Mouse (Mus musculus): ENCODE results near the gene Zfp276. TPM values are rescaled to one million over a fixed set of nuclear protein-coding genes. Genes with fewer than 3 reads are reported as not detected.

Gene Zfp276
- polyA plus RNA-seq, 1 experiment from 2014 or later, result 19.0 TPM

- Histone ChIP-seq H3K9ac (ENCODE audit: low read length) (no peak overlapping the region), H3K4me1 (ENCODE audit: control insufficient read depth, insufficient read depth, low read length) (no peaks in the 10 kb centered on the region), H3K27ac (ENCODE audit: low read depth, low read length) (no peak overlapping the region), H3K27me3 (ENCODE audit: control insufficient read depth, insufficient read depth, low read length) (no peaks in the 10 kb centered on the region), H3K4me2 (no peak overlapping the region), H3K36me3 (ENCODE audit: control insufficient read depth, insufficient read depth, low read length) (peaks cover 5% of the 10 kb centered on the region), H3K9me3 (ENCODE audit: control insufficient read depth, low read length) (no peaks in the 10 kb centered on the region), H3K4me3 (ENCODE audit: low read depth, low read length) (no peak overlapping the region)
- DNase-seq (ENCODE audit: low spot score, missing footprints) (peak; percentile 72), ATAC-seq (ENCODE audit: low FRiP score) (no peak)
- 90% methylated on average over 7 of the region's 7 CpGs for WGBS
Measured at GRCm38 (mm10) chr8:123242107-123242923, 11.7 kb upstream of the Zfp276 start.

DNA sequence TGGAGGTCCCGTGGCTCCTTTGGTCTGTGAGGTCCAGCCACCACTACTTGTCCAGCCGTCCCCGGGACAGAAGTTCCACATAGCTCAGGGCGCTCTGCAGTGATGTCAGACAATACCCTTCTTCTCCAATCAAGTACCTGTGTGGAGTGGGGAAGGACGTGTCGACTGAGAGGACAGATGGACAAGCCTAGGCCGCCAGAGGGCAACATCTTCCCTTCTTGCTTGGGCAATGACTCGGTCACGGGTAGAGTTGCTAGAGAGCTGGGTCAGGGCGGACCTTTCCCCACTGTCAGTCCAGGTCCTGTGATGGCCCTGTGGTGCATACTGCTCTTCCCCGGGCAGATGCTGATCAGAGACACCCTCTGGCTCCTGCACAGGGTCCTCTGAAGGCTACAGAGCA lies 10.9 kb upstream of the Zfp276 start:
- H3K27me3 ChIP-seq (ENCODE audit: control insufficient read depth, insufficient read depth, low read length), result no peaks in the 10 kb centered on the region
- H3K4me3 ChIP-seq (ENCODE audit: low read depth, low read length), result no peak overlapping the region
- ATAC-seq (ENCODE audit: low FRiP score) (no peak), DNase-seq (ENCODE audit: low spot score, missing footprints) (peak; percentile 72)
- H3K4me2 ChIP-seq, result no peak overlapping the region
- 63% methylated on average over 11 of the region's 11 CpGs for WGBS
- H3K27ac ChIP-seq (ENCODE audit: low read depth, low read length), result no peak overlapping the region
- no peaks in the 10 kb centered on the region for H3K9me3 ChIP-seq (ENCODE audit: control insufficient read depth, low read length)
- no peak overlapping the region for H3K9ac ChIP-seq (ENCODE audit: low read length)
- H3K4me1 ChIP-seq (ENCODE audit: control insufficient read depth, insufficient read depth, low read length), result no peaks in the 10 kb centered on the region
- H3K36me3 ChIP-seq (ENCODE audit: control insufficient read depth, insufficient read depth, low read length), result peaks cover 12% of the 10 kb centered on the region

DNA sequence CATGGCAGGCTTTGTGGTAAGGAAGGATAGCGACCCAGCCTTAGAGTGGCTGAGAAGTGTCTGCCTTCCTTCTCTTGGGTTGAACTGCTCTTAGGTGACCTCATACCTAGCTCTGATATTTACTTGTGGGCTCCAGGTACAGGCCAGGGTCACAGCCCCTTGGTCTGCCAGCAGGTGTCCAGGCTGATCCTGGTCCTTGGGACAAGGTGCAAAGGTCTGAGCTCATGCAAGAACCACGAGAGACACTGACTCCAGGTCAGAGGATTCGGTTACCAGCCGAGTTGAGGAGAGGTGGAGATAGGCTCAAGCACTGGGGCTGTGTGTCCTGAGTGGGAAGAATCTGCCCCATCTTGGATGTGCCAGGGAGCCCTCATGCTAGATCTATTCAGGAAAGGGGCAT lies 9.6 kb upstream of the Zfp276 start:
- ATAC-seq (ENCODE audit: low FRiP score), result no peak
- no peak overlapping the region for H3K4me2 ChIP-seq
- no peak overlapping the region for H3K4me3 ChIP-seq (ENCODE audit: low read depth, low read length)
- H3K27me3 ChIP-seq (ENCODE audit: control insufficient read depth, insufficient read depth, low read length), result no peaks in the 10 kb centered on the region
- DNase-seq (ENCODE audit: low spot score, missing footprints), result peak; percentile 75
- no peaks in the 10 kb centered on the region for H3K4me1 ChIP-seq (ENCODE audit: control insufficient read depth, insufficient read depth, low read length)
- no peaks in the 10 kb centered on the region for H3K9me3 ChIP-seq (ENCODE audit: control insufficient read depth, low read length)
- H3K9ac ChIP-seq (ENCODE audit: low read length), result no peak overlapping the region
- H3K27ac ChIP-seq (ENCODE audit: low read depth, low read length), result no peak overlapping the region
- 98% methylated on average over 4 of the region's 4 CpGs for WGBS
- peaks cover 18% of the 10 kb centered on the region for H3K36me3 ChIP-seq (ENCODE audit: control insufficient read depth, insufficient read depth, low read length)

DNA sequence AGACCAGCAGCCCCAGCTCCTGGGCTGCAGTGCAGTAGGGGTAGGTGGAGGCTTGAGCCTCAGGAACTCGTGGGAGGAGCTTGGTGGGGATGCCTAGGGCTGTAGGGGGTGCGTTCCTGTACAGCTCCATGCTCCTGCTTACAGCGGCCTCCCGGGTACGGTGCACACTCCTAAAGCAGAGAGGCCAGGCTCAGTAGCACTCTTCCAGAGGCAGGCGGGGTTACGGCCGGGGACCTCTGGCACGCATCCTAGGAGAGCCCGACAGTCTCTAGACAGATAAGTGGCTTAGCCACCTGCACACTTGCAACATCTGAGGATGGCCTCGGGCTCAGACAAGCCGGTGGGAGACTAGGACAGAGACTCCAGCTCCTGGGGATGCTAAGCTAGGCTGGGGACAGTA lies 8.5 kb upstream of the Zfp276 start:
- 95% methylated on average over 12 of the region's 12 CpGs for WGBS
- Histone ChIP-seq H3K9ac (ENCODE audit: low read length) (no peak overlapping the region), H3K4me2 (no peak overlapping the region), H3K9me3 (ENCODE audit: control insufficient read depth, low read length) (no peaks in the 10 kb centered on the region), H3K4me1 (ENCODE audit: control insufficient read depth, insufficient read depth, low read length) (no peaks in the 10 kb centered on the region), H3K36me3 (ENCODE audit: control insufficient read depth, insufficient read depth, low read length) (peaks cover 23% of the 10 kb centered on the region), H3K27me3 (ENCODE audit: control insufficient read depth, insufficient read depth, low read length) (no peaks in the 10 kb centered on the region), H3K4me3 (ENCODE audit: low read depth, low read length) (no peak overlapping the region), H3K27ac (ENCODE audit: low read depth, low read length) (no peak overlapping the region)
- ATAC-seq (ENCODE audit: low FRiP score) (no peak), DNase-seq (ENCODE audit: low spot score, missing footprints) (peak; percentile 47)

DNA sequence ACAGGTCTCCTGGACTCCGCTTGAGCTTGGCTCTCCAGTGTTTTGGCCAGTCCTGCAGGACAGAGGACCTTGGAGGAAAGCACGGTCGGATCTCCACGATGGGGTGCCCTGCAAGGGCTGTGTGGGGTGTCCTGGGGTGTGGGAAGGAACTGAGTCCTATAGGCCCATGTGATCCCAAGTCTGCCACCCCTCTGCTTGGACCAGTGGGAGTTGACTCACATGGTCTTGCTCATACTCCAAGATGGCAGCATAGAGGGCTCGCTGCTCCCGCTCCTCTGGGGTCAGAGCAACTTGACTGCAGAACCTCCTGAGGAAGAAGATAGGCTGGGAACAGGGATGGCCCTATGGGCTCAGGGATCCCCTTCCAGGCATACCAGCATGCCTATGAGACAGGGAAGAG lies 6.2 kb upstream of the Zfp276 start:
- Histone ChIP-seq H3K27ac (ENCODE audit: low read depth, low read length) (no peak overlapping the region), H3K9ac (ENCODE audit: low read length) (no peak overlapping the region), H3K27me3 (ENCODE audit: control insufficient read depth, insufficient read depth, low read length) (no peaks in the 10 kb centered on the region), H3K9me3 (ENCODE audit: control insufficient read depth, low read length) (no peaks in the 10 kb centered on the region), H3K4me3 (ENCODE audit: low read depth, low read length) (no peak overlapping the region), H3K4me2 (no peak overlapping the region), H3K36me3 (ENCODE audit: control insufficient read depth, insufficient read depth, low read length) (peaks cover 25% of the 10 kb centered on the region), H3K4me1 (ENCODE audit: control insufficient read depth, insufficient read depth, low read length) (no peaks in the 10 kb centered on the region; the same call in none of the 2 replicates)
- ATAC-seq (ENCODE audit: low FRiP score), result no peak
- WGBS, result 95% methylated on average over 6 of the region's 6 CpGs
- peak; percentile 17 for DNase-seq (ENCODE audit: low spot score, missing footprints)

DNA sequence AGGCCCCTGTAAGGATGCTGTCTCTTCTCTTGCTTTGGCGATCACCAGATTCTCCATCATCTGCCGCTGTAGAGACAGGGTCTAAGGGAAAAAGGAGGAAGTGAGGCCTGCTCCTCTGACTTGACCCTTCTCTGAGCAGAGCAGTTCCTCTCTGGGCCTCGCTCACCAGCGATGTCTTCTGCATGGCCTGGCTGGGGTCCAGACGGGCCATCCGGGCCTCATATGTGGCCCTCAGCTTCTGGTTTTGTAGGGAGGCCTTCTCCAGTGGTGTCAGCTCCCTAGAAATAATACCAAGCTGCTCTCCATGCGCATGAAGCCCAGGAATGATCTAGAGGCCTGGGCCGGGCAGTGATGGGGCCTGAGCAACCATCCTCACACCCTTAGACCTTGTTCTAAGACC lies 5.4 kb upstream of the Zfp276 start:
- ATAC-seq (ENCODE audit: low FRiP score), result no peak
- Histone ChIP-seq H3K36me3 (ENCODE audit: control insufficient read depth, insufficient read depth, low read length) (peaks cover 25% of the 10 kb centered on the region), H3K9me3 (ENCODE audit: control insufficient read depth, low read length) (no peaks in the 10 kb centered on the region), H3K27ac (ENCODE audit: low read depth, low read length) (no peak overlapping the region), H3K4me2 (no peak overlapping the region), H3K9ac (ENCODE audit: low read length) (no peak overlapping the region), H3K27me3 (ENCODE audit: control insufficient read depth, insufficient read depth, low read length) (no peaks in the 10 kb centered on the region), H3K4me1 (ENCODE audit: control insufficient read depth, insufficient read depth, low read length) (peaks cover 7% of the 10 kb centered on the region), H3K4me3 (ENCODE audit: low read depth, low read length) (no peak overlapping the region)
- WGBS, result 92% methylated on average over 8 of the region's 8 CpGs
- DNase-seq (ENCODE audit: low spot score, missing footprints), result peak; percentile 23

DNA sequence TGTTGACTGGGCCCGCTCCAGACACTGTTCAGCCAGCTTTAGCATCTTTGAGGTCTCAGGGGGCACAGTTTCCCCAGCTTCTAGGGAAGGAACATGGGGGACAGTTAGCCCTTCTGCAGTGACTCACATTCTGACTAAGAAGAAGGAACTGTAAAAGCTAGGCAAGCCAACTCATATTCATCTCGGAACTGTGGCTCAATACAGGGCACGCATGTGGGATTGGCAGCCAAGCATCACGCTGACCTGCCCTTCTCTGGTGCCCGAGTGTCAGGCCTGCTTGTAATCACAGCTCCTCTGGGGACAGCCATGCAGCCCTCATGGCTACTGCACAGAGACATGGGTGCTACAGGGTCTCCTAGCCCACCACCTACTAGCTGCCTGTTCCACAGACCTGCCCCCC lies 3.1 kb upstream of the Zfp276 start:
- H3K9ac ChIP-seq (ENCODE audit: low read length), result no peak overlapping the region
- ATAC-seq (ENCODE audit: low FRiP score) (no peak), DNase-seq (ENCODE audit: low spot score, missing footprints) (peak; percentile 54)
- 95% methylated on average over 5 of the region's 5 CpGs for WGBS
- H3K9me3 ChIP-seq (ENCODE audit: control insufficient read depth, low read length), result no peaks in the 10 kb centered on the region
- no peak overlapping the region for H3K27ac ChIP-seq (ENCODE audit: low read depth, low read length)
- peaks cover 25% of the 10 kb centered on the region for H3K36me3 ChIP-seq (ENCODE audit: control insufficient read depth, insufficient read depth, low read length)
- no peaks in the 10 kb centered on the region for H3K27me3 ChIP-seq (ENCODE audit: control insufficient read depth, insufficient read depth, low read length)
- no peak overlapping the region for H3K4me2 ChIP-seq
- H3K4me1 ChIP-seq (ENCODE audit: control insufficient read depth, insufficient read depth, low read length), result peaks cover 15% of the 10 kb centered on the region
- H3K4me3 ChIP-seq (ENCODE audit: low read depth, low read length), result no peak overlapping the region

GRCm38 (mm10) chr8:123252925-123253324 lies 1.1 kb upstream of the Zfp276 start:
- WGBS, result 71% methylated on average over 4 of the region's 4 CpGs
- H3K27ac ChIP-seq (ENCODE audit: low read depth, low read length), result no peak overlapping the region
- DNase-seq (ENCODE audit: low spot score, missing footprints) (no peak), ATAC-seq (ENCODE audit: low FRiP score) (no peak)
- peaks cover 15% of the 10 kb centered on the region for H3K4me1 ChIP-seq (ENCODE audit: control insufficient read depth, insufficient read depth, low read length)
- peak overlapping the region; percentile 97 for H3K9ac ChIP-seq (ENCODE audit: low read length)
- no peaks in the 10 kb centered on the region for H3K9me3 ChIP-seq (ENCODE audit: control insufficient read depth, low read length)
- H3K4me3 ChIP-seq (ENCODE audit: low read depth, low read length), result peak overlapping the region; percentile 97
- H3K4me2 ChIP-seq, result peak overlapping the region; percentile 96
- peaks cover 19% of the 10 kb centered on the region for H3K36me3 ChIP-seq (ENCODE audit: control insufficient read depth, insufficient read depth, low read length)
- H3K27me3 ChIP-seq (ENCODE audit: control insufficient read depth, insufficient read depth, low read length), result no peaks in the 10 kb centered on the region

DNA sequence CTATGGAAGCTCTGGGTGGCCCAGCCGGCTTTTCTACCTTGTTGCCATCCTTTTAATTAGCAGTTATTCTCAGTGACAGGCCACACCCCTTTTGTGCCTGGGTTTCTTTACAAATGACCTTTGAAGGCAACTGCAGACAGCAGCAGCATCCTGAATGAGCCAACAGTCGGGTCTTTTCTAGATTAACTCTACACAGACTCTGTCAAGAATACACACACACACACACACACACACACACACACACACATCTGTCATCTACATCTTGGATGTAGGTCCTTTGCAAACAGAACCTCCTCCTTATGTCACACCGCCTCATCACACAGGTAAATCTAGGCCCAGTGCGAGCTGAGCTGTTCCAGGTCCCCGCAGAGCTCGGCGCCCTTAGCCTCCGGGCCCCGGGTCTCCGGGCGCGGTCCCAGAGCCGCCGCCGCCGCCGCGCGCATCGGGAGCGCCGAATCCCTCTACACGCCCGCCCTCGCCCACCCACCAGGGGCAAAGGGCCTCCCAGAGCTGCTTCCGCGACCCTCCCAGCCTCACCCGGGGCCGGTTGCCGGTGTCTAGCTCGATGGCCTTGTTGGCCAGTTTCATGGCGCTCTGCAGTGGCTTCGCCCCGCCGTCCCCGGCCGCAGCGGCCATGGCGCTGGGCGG lies 420 bp upstream of the Zfp276 start:
- Histone ChIP-seq H3K4me1 (ENCODE audit: control insufficient read depth, insufficient read depth, low read length) (peaks cover 15% of the 10 kb centered on the region), H3K36me3 (ENCODE audit: control insufficient read depth, insufficient read depth, low read length) (peaks cover 19% of the 10 kb centered on the region; the same call in 1 of the 2 replicates), H3K4me3 (ENCODE audit: low read depth, low read length) (peak overlapping the region; percentile 97), H3K27ac (ENCODE audit: low read depth, low read length) (peak overlapping the region; percentile 75; the same call in 1 of the 2 replicates), H3K9ac (ENCODE audit: low read length) (peak overlapping the region; percentile 97), H3K9me3 (ENCODE audit: control insufficient read depth, low read length) (no peaks in the 10 kb centered on the region), H3K4me2 (peak overlapping the region; percentile 96), H3K27me3 (ENCODE audit: control insufficient read depth, insufficient read depth, low read length) (no peaks in the 10 kb centered on the region)
- ATAC-seq (ENCODE audit: low FRiP score) (no peak; the same call in none of the 2 replicates), DNase-seq (ENCODE audit: low spot score, missing footprints) (no peak)
- WGBS, result under 1% methylated on average over 32 of the region's 40 CpGs
